Mouse (Mus musculus) cerebellum, adult 2 months (tissue): ENCODE measurements around the gene Tmem208.
"Not testable (repeated sequence)": the region's sequence is repeated elsewhere in the genome, so short reads cannot be mapped to it uniquely, and the experiment has no call there.

Source experiments
- CTCF ChIP-seq: fragments of 200-500 bp; IDR thresholded peaks from 2 replicates; pipeline ENCODE4 v1.5.1; 2011; ENCODE audit warnings: low read depth, mild to moderate bottlenecking, control low read depth, low read length, moderate library complexity, borderline replicate concordance; ENCODE audit not compliant: insufficient read depth
- POLR2A ChIP-seq: fragments of 200-500 bp; IDR thresholded peaks from 2 replicates; pipeline ENCODE4 v1.6.1; 2011; ENCODE audit warnings: low read length, control low read depth, borderline replicate concordance; ENCODE audit not compliant: insufficient read depth

GRCm38 (mm10) chr8:105291364-105291763 lies 34.8 kb upstream of the Tmem208 start:
- not testable (repeated sequence) for TF ChIP-seq CTCF, POLR2A
